Mouse (Mus musculus): ENCODE measurements at regions not wholly inside any gene's neighbourhood (a gene's known extent, or its start where the extent isn't known, plus 50 kb on each side); places are given as distances from the start of the nearest gene placed in this dataset.

DNA sequence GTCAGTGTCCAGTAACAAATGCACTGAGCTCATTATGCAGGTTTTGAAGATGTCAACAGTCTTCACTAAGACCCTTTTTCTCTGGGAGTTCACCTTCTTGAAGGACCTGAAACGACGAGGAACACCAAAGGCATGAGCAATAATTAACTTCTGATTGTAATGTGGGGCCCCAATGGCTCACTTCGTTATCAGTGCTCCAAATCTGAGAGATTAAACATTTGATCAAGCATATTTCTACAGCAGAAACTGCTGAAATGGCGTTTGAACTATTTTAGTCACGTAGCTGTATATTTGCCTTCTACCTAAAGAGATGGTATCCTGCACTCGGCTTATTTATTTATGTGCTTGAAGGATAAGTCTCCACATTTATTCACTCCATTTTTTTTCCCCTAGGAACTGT, 80.6 kb downstream of the Mbip start:
- TF ChIP-seq POLR2A (IDR thresholded peaks at IDR 0.05; ENCODE audit: low read depth, low read length) (no peak), CHD2 (IDR thresholded peaks at IDR 0.05; ENCODE audit: low read length) (no peak), UBTF (IDR thresholded peaks at IDR 0.05; ENCODE audit: low read depth, low read length) (no peak), ETS1 (conservative IDR thresholded peaks at IDR 0.05; ENCODE audit: low read depth, low read length) (no peak), TCF12 (IDR thresholded peaks at IDR 0.05; ENCODE audit: low read depth, low read length) (no peak), CTCF (conservative IDR thresholded peaks at IDR 0.05 in 1 of 2, IDR thresholded peaks at IDR 0.05 in 1 of 2; ENCODE audit: low read depth in 2 of 2, low read length in 2 of 2) (no peak), TBP (conservative IDR thresholded peaks at IDR 0.05; ENCODE audit: low read depth, low read length) (no peak), SIN3A (IDR thresholded peaks at IDR 0.05; ENCODE audit: low read length) (no peak), MAX (IDR thresholded peaks at IDR 0.05; ENCODE audit: low read length) (no peak), EP300 (IDR thresholded peaks at IDR 0.05; ENCODE audit: low read length) (no peak), GABPA (IDR thresholded peaks at IDR 0.05; ENCODE audit: insufficient replicate concordance, low read depth, low read length) (no peak), MEF2A (IDR thresholded peaks at IDR 0.05; ENCODE audit: borderline replicate concordance, low read depth, low read length) (no peak), RAD21 (IDR thresholded peaks at IDR 0.05; ENCODE audit: low read depth, low read length) (no peak), SMC3 (IDR thresholded peaks at IDR 0.05; ENCODE audit: low read depth, low read length) (no peak)

All from CH12.LX (cell line).